Mouse (Mus musculus): Measurements from ENCODE around the gene Clcn7.

The Clcn7 gene

DNA sequence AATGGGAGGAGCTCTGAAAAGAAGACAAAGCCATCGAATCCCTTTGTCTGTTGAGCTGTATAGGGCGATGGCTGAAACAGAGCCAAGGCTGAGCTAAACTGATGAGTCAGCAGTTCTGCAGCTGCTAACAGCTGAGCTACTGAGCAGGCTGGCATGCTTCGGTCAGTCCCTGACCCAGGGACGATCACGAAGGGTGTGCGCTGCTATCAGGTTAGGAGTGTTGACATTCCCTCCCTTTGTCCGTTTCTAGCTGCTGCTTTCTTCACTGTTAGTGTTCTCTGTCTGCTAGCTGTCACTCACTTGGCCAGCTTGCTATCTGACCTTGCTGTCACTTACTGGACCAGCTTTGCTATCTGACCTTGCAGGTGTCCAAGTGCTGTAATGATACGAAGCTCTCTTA lies 6.1 kb upstream of the Clcn7 start:
- DNase-seq (ENCODE audit: low spot score in 2 of 2), result no peak

DNA sequence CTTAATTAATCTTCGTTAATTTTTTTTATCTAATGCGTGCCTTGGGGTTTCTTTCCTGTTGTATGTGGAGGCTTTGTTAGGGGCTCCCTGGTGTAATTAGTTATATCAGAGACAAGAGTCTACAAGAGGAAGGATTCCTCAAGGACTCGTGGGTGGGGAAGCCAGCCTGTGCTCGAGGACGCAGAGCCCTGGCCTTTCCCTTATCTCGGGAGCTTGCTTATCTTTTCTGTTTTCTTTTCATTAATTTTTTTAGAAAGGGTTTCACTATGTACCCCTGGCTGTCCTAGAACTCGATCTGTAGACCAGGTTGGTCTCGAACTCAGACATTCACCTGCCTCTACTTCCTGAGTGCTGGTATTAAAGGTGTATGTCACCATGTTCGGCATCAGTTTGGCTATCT lies 5.5 kb upstream of the Clcn7 start:
- no peak for DNase-seq (ENCODE audit: low spot score in 2 of 2)

DNA sequence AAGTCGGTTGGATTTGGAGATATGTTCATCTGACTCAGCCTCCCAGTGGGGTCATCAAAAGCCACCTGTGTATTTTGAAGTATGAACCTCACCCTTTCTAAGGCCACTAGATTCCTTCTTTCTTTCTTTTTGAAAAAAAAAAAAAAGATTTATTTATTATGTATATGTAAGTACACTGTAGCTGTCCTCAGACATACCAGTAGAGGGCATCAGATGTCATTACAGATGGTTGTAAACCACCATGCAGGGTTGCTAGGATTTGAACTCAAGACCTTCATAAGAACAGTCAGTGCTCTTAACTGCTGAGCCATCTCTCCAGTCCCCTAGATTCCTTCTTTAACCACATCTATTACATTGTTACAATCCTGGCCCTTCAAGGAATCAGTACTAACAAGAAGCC lies 3.1 kb upstream of the Clcn7 start:
- DNase-seq (ENCODE audit: low spot score in 2 of 2), result no peak

DNA sequence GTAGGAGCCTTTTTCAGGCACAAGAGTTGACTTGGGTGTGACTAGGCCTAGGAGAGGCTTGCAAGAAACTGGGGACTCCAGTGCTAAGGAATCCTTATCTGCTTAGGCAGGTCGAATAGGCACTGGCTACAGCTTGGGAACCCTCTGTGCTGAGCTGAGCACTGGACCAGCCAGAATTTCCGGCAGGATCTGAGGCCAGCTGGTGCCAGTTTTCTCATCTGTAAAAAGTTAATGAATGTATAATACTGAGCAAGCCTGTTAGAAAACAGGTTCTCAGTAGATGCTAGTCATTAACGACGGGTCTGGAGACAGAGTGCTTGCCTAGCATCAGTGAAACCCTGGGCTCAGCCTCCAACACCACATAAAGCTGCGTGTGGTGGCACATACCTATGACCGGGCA lies 2.4 kb downstream of the Clcn7 start:
- DNase-seq (ENCODE audit: low spot score in 2 of 2), result no peak

DNA sequence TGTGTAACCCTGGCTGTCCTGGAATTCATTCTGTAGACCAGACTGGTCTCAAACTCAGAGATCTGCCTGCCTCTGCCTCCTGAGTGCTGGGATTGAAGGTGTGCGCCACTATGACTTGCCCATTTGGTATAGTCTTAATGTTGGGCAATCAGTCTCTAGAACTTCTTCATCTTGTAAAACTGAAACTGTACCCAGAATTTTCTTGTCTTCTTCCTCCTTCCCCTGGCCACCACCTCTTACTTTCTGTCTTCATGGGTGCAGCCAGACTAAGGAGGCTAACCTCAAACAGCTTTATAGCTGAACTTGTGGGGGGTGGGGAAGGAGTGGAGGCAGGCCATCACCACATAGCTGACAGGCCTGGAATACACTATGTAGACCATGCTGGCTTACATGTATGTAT lies 5.6 kb downstream of the Clcn7 start:
- DNase-seq (ENCODE audit: low spot score in 2 of 2), result no peak

DNA sequence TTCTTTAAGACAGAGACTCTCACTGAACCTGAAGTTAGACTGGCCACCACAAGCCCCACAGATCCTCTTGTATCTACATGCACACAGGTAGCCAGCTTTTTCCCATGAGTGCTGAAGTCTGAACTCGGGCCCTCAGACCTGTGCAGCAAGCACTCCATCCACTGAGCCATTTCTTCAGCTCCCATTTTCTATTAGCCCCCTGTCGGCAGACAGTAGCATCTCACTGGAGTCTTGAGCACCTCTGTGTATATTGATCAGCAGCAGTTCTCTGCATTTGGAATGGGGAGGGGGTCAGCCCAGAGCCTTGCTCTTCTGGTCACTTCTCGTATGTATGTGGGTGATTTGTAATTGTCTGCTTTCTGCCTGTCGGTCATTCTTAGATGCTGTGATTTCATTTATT lies 6.8 kb downstream of the Clcn7 start:
- DNase-seq (ENCODE audit: low spot score in 2 of 2), result no peak

DNA sequence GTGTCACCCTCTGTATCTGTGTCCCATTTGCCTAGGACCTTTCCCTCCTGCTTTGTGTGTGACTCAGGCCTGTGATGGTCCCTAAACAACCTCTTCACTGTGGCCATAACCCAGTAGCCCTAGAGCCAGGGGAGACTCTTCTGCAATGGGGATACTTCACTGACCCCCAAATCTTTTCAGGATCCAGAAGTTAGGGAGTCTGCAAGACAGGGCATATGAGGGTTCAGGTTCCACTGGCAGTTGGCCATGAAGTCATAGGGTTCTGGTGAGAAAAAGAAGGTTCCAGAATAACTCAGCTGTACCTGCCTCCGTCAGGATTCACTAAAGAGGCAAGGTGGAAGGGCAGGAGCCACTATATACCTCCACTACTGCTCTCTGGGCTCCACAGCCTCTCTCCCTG lies 29.0 kb downstream of the Clcn7 start, which contains the start of gene Ccdc154:
Gene Ccdc154 (plus strand): TSS at position 301 of the 400 bp plus-strand sequence.
- no peak for DNase-seq (ENCODE audit: low spot score in 2 of 2)

DNA sequence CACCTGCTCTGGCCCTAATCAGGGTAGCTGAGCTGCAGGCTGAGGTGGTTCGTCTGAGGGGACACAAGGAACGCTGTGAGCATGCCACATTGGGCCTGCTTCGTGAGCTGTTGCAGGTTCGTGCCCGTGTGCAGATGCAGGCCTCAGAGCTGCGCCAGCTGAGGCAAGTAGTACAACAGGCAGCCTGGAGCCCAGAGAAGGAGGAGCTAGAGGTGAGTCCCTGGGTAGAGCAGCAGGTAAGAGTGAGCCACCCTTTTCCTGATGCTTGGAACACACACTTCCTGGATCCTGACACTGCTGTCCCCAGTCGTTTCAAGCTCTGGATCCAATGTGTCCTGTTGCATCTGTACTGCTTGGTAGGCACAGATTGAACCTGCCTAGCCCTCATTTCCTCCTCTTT lies 30.2 kb downstream of the Clcn7 start:
- no peak for DNase-seq (ENCODE audit: low spot score in 2 of 2)

DNA sequence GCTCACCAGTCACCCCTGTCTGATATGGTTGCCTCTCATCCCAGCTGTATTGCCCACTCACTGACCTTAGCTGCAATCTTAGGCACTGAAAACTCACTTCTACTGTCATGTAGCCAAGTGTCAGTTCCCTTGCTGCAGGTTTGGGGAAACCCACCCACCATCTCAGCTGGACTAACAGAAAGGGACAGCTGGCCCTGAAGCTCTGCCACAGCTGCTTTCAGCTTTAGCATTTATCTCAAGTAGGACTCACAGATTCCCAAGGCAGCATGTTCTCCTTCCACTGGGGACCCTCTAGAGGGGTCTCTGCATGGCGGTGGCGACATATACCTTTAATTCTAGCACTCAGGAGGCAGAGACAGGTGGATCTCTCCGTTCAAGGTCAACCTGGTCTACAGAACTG lies 31.6 kb downstream of the Clcn7 start:
- DNase-seq (ENCODE audit: low spot score in 2 of 2), result no peak

DNA sequence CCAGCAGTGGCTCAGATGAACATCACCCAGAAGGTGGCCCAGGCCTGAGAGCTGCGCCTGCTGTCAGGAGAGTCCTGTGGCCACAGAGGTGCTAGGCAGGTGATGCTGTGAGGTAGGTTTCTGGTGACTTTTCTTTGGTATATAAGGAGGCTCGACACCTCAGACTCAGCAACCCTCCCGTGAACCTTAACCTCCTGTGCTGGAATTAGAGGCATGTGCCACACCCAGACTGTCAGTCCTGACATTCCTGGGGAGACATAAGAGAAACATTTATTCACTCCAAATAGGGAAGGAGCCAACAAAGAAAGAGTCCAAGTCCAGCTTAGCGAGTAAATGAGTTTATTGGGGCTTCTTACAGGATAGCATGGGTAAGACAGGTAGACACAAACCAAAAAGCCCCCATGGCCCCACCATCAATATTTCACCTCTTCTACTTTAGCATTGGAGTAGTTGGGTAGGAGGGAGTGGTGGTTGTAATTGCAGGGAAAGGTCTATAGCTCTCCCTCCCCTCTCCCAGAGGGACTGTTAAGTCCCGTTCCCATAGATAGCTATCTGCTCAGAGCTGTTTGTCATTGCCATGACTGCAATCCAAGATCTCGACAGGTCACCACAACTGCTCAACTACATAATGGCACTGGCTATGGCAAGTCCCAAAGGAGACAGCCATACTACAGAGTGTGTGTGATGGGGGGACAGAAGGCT lies 32.9 kb downstream of the Clcn7 start:
- DNase-seq (ENCODE audit: low spot score in 2 of 2), result no peak

DNA sequence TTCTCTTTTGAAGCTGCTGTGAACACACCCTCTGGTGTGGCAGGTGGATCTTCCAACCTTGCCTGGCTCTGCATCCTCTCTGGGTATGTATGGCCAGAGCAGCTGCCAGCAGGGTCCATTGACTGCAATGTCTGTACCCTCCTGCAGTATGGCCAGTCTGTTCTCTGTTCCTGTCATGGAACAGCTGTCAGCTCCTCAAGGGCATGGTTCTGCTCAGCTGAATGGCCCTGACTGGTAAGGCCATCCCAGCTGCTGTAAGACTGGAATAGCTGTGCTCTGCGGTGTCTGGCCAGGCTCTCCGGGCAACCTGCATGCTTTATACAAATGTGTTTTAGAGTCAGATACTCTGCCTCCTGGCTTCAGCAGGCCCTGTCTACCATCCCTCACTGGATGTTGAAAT lies 36.5 kb downstream of the Clcn7 start:
- no peak for DNase-seq (ENCODE audit: low spot score in 2 of 2)

DNA sequence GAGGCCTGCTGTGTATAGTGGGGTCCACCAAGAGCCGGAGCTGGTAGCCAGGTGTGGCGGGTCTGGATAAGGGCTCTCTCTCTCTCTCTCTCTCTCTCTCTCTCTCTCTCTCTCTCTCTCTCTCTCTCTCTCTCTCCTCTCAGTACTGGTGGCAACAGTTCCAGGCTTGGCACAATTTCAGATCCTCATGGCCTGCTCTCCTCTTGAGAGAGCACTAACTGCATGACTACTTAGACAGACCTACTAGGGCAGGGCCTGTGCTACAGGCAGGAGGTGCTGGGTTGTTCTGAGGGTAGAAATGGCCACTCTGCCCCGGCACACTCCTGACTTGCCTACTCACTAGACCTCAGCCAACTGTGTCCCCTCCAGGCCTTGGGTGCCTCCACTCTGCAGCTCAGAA lies 39.4 kb downstream of the Clcn7 start:
- DNase-seq (ENCODE audit: low spot score in 2 of 2), result no peak

DNA sequence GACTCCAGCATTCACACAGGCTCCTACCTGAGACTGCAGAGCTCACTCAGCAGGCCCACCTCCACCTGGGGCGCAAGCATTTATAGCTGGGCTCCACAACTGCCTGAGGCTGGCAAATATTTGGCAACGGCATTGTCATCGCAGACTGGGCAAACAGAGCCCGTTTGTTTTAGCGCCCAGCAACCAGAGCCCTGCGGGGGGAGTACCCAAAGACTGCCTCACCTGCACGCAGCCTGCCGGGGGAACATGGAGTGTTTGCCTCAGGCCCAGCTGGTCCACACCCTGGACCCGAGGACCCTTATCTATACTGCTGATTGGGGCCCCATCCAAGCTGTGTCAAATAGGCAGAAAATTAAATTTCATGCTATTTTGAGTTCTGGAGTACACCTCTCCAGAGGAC lies 42.2 kb downstream of the Clcn7 start, which contains the start of gene Gm38655:
Gene Gm38655 (minus strand): TSS at position 61 of the 400 bp plus-strand sequence.
- no peak for DNase-seq (ENCODE audit: low spot score in 2 of 2)

DNA sequence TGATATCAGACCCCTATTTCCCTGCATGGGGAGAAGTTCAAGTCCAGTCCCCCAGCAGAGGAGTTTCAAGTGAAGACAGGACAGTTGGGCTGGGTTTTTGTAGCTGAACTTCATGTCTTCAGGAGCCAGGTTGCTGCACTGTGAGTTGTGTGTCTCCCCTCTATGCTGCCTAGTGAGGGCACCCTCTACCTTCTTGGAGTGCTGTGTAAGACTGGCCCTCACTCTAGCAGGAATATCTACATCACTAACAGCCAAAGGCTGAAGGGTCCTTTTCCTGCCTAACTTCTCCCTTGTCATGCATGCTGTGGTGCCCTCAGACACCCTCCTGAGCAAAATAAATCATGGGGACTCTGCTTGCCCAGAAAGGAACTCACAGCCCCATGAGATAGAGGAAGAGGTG lies 50.0 kb downstream of the Clcn7 start:
- no peak for DNase-seq (ENCODE audit: low spot score in 2 of 2)

DNA sequence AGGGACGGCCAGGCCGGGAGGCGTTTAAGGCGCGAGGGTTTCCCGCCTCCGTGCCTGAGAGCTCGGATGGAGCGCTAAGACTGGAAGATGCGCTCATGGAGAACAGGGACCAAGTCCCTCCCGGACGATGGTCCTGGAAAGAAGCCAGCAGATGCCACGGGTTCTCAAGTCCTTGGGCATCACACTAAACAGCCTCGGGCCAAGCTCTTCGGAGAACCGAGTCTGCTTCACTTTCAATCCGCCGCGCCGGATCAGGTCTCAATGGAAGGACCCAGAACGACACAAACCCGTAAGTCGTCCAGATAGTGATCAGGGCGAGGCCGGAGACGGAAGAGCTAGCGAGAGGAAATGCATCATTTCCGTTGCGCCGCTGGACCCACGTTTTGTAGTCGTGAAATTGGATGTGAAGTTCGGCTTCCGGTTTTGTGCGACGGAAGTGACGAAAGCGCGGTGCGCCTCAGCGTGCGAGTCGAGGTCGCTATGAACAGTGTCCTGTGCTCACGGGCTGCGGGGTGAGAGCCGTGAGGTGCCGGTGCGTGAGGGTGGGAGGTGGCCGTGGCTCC lies 51.0 kb downstream of the Clcn7 start, which contains the start of gene BC003965:
Gene BC003965 (plus strand): TSS at position 426 of the 563 bp plus-strand sequence.
- DNase-seq (ENCODE audit: low spot score in 2 of 2), result peak; percentile 92 to 98

DNA sequence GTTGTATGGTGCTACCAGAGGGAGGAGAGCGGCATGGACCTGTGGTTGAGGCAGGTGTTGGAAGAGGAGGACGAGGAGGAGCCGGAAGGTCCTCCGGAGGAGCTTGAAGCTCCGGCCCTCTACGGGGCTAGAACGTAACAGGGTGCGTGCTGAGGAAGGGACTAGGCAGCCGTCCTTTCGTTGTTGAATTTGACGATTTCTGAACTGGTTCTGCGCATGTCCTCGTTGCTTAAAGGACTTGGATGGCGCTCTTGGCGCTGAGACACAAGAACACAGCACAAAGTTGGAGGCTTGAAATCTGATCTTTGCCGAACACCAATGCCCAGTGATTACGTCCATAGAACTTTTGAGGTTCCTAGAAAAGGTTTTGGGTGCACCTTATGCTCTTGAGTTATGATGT lies 51.8 kb downstream of the Clcn7 start:
- DNase-seq (ENCODE audit: low spot score in 2 of 2), result no peak

DNA sequence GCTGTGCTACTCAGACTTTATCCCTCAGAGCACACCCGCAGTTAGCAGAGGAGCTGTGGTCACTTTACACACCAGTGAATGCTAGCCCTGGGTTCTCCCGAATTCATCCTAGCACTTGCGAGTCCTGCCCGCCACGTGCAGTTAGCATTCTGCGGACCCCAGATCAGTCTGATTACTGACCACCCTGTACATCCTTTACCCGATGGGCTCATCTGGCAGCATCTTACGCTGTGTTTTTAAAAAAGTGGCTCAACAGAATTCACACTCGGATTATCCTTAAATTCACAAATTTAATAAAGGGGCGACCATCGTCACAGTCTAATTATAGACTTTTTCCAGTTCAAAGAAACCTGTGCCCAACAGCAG lies 54.6 kb downstream of the Clcn7 start:
- DNase-seq (ENCODE audit: low spot score in 2 of 2), result no peak

DNA sequence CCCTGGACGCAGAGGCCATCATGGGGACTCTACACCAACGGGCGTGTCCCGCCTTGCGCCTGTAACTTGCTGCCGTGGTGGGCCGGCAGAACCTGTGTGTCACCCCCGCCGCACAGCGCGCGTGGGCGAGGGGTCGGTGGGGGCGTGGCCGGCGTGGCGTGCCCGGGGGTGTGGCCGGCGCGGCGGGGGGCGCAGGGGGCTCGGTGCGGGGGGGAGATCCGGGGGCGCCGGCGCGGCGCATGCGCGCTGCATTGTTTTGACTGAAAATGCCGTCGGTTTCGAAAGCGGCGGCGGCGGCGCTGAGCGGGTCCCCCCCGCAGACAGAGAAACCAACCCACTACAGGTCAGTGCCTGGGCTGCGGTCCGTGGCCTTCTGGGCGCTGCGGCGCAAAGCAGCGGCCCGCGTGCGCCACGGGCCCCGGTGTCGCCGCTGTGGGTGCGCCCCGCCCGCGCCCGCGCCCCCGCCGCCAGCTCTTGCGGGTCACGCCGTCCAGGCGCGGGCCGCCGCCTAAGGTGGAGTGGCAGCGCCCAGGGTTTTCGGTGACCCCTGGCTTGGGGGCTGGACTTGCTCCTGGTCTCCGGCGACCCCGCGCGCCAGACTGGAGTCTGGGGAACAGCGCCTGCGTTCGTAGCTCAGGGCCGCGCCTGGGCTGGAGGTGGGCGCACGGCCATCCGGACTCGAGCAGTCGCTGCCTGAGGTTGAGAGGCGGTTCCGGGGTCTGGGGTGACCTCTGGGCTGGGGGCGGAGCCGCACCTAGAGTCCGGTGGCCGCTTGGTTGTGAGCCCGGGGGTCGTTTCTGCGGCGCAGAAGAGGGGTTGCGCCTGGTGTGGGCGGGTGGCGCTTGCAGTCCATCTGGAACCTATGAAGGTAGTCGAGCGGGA lies 55.2 kb downstream of the Clcn7 start, which contains the start of gene Unkl:
Gene Unkl (plus strand): TSS at position 248 of the 882 bp plus-strand sequence.
- DNase-seq (ENCODE audit: low spot score in 2 of 2), result peak; percentile 76 to 78

DNA sequence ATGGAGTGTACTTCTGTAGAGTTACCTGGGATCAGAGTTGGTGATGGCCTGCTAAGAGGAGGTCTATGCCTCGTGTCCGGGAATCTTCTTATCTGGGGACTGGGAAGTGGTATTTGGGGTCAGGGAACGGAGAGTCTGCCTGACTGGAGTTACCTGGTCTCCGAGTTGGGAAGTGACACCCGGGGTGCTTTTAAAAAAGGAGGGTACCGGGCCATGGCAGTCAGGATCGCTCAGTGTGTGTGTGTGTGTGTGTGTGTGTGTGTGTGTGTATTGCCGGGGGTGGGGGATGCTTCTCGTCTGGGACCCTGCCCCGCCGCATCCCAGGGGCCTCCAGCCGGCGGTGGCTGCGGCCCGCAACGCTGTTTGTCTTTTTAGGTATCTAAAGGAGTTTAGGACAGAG lies 55.9 kb downstream of the Clcn7 start:
- no peak for DNase-seq (ENCODE audit: low spot score in 2 of 2)

DNA sequence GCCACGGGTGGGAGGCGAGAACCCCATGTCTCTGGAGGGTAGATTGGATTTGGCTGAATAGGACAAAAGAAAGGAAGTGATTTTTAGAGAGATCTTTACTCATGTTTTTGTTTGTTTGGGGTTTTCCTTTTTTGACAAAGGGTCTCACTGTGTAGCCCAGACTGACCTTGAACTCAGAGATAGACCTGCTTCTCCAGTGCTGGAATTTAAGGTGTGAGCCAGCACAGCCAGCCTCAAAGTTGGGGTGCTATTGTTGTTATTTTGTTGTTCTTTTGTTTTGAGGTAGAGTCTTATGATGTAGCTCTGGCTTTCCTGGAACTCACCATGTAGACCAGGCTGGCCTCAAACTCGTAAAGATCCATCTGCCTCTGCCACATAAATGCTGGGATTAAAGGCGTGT lies 69.2 kb downstream of the Clcn7 start:
- no peak for DNase-seq (ENCODE audit: low spot score in 2 of 2)

DNA sequence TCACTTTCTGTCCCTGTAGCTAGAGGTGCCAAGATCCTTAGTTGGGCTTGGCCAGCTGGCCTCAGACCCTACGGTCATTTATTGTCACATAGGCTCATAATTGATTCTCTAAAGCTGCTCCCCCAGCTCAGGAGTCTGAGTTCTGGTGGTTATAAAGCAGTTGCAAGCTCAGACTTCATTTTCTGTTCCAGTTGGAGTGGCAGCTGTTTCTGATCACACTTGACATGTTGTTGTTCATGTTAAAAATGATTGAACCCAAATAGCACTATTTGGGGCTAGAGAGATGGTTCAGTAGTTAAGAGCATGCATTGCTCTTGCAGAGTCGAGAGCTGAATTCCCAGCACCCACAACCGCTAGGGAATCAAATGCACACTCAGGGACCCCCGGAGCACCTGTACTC lies 76.8 kb downstream of the Clcn7 start:
- no peak for DNase-seq (ENCODE audit: low spot score in 2 of 2)

DNA sequence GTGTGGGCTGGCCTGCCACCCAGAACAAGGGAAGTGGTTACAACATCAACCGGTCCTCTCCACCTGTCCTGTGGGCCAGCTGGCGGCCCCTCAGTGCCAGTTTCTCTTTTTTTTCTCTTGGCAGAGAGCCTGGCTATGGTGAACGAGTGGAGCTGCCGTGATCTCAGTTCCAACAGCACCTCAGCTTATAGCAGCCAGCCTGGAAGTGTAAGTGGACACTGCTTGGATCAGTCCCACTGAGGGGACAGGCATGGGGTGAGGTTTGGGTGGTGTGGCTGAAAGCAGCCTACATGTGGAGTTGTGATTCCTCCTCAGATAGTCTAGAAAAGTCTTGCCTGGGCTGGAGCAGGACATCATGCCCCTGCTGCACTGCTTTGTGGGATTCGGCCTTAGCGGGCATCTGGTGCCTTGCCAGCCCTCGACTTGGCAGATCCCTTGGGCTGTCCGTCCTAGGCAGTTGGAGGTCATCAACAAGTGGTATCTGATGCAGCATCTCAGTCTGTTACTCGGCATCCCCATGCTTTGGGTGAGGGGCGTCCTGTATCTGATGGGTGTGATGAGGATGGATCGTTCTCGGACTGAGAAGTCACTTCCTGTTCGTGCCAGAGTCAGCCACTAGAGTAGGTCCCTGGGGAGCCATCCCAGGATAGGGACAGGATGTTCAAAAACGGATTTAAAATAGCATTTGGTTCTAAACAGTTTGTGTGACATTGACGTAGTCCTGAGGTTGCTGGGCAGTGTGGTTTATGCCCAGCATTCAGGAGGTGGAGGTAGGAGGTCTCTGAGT lies 77.7 kb downstream of the Clcn7 start:
- DNase-seq (ENCODE audit: low spot score in 2 of 2), result no peak
